Mouse (Mus musculus): ENCODE data around the gene Cand1.

Cand1 gene

GRCm38 (mm10) chr10:119239969-119240721 lies at the start of gene Cand1:
Gene Cand1 (minus strand): TSS chr10:119240055.
- peak; percentile 98 for DNase-seq (ENCODE audit: low spot score)

GRCm38 (mm10) chr10:119278871-119279270 lies 39.0 kb upstream of the Cand1 start:
- DNase-seq (ENCODE audit: low spot score) = no peak

- DNase-seq (ENCODE audit: low spot score) = no peak
Observed at GRCm38 (mm10) chr10:119274333-119274732, 34.5 kb upstream of the Cand1 start.

GRCm38 (mm10) chr10:119272536-119272935 lies 32.7 kb upstream of the Cand1 start:
- no peak for DNase-seq (ENCODE audit: low spot score)

GRCm38 (mm10) chr10:119272005-119272404 lies 32.1 kb upstream of the Cand1 start:
- no peak for DNase-seq (ENCODE audit: low spot score)

GRCm38 (mm10) chr10:119271101-119271500 lies 31.2 kb upstream of the Cand1 start:
- DNase-seq (ENCODE audit: low spot score) = no peak

GRCm38 (mm10) chr10:119270384-119270985 lies 30.6 kb upstream of the Cand1 start:
- DNase-seq (ENCODE audit: low spot score) = no peak

- no peak for DNase-seq (ENCODE audit: low spot score)
Observed at GRCm38 (mm10) chr10:119264761-119265160, 24.9 kb upstream of the Cand1 start.

GRCm38 (mm10) chr10:119262821-119263220 lies 23.0 kb upstream of the Cand1 start:
- DNase-seq (ENCODE audit: low spot score) = no peak

- DNase-seq (ENCODE audit: low spot score) = no peak
Observed at GRCm38 (mm10) chr10:119257876-119258275, 18.0 kb upstream of the Cand1 start.

GRCm38 (mm10) chr10:119244146-119244545 lies 4.3 kb upstream of the Cand1 start:
- no peak for DNase-seq (ENCODE audit: low spot score)

- DNase-seq (ENCODE audit: low spot score) = no peak
Observed at GRCm38 (mm10) chr10:119240722-119241089, 851 bp upstream of the Cand1 start.

- no peak for DNase-seq (ENCODE audit: low spot score)
Observed at GRCm38 (mm10) chr10:119239633-119239968, 254 bp downstream of the Cand1 start.

- peak; percentile 52 for DNase-seq (ENCODE audit: low spot score)
Observed at GRCm38 (mm10) chr10:119238985-119239631, 747 bp downstream of the Cand1 start.

- DNase-seq (ENCODE audit: low spot score) = no peak
Observed at GRCm38 (mm10) chr10:119231526-119231925, 8.3 kb downstream of the Cand1 start.

- DNase-seq (ENCODE audit: low spot score) = no peak
Observed at GRCm38 (mm10) chr10:119230703-119231102, 9.2 kb downstream of the Cand1 start.

GRCm38 (mm10) chr10:119230074-119230669 lies 9.7 kb downstream of the Cand1 start:
- DNase-seq (ENCODE audit: low spot score) = no peak

- no peak for DNase-seq (ENCODE audit: low spot score)
Observed at GRCm38 (mm10) chr10:119223686-119224085, 16.2 kb downstream of the Cand1 start.

GRCm38 (mm10) chr10:119221631-119222030 lies 18.2 kb downstream of the Cand1 start:
- no peak for DNase-seq (ENCODE audit: low spot score)

- DNase-seq (ENCODE audit: low spot score) = no peak
Observed at GRCm38 (mm10) chr10:119219415-119219814, 20.4 kb downstream of the Cand1 start.

GRCm38 (mm10) chr10:119218274-119219080 lies 21.4 kb downstream of the Cand1 start:
- DNase-seq (ENCODE audit: low spot score) = no peak

- DNase-seq (ENCODE audit: low spot score) = no peak
Observed at GRCm38 (mm10) chr10:119212443-119212842, 27.4 kb downstream of the Cand1 start.

Measured in adipocyte (in vitro differentiated cells).